Mouse (Mus musculus) neutrophil, adult 83 days (primary cell): Measurements from ENCODE around the gene Pdzd3. TPM values are rescaled to one million over a fixed set of nuclear protein-coding genes. Genes with fewer than 3 reads are reported as not detected.

Experiments used
- total RNA-seq, 2 experiments: library from RNA; stranded (reverse); gene quantifications; one replicate each; pipeline ENCODE4 v1.2.4; 2023

Gene Pdzd3
- total RNA-seq = 1 to 10 TPM; 1.9 to 2.4 TPM

DNA sequence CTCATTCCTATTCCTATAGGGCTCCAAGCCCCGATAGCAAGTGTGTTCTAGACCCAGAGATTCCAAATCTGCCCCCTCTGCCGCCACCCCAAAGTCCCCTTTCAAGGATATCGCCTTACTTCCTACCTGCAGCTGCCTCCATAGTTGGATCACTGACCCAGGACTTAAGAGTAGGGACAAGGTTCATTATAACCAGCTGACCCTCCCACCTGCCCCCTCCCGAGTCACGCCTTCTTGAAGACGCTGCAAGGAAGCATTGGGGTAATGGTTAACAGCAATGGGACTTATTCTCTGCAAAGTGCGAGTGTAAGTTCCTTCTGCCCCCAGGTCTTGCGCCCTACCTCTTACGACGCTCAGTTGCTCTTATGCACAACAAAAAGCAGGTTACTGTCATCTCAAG, at the start of gene Pdzd3:
Gene Pdzd3 (minus strand): TSS at position 158 of the 400 bp plus-strand sequence.

DNA sequence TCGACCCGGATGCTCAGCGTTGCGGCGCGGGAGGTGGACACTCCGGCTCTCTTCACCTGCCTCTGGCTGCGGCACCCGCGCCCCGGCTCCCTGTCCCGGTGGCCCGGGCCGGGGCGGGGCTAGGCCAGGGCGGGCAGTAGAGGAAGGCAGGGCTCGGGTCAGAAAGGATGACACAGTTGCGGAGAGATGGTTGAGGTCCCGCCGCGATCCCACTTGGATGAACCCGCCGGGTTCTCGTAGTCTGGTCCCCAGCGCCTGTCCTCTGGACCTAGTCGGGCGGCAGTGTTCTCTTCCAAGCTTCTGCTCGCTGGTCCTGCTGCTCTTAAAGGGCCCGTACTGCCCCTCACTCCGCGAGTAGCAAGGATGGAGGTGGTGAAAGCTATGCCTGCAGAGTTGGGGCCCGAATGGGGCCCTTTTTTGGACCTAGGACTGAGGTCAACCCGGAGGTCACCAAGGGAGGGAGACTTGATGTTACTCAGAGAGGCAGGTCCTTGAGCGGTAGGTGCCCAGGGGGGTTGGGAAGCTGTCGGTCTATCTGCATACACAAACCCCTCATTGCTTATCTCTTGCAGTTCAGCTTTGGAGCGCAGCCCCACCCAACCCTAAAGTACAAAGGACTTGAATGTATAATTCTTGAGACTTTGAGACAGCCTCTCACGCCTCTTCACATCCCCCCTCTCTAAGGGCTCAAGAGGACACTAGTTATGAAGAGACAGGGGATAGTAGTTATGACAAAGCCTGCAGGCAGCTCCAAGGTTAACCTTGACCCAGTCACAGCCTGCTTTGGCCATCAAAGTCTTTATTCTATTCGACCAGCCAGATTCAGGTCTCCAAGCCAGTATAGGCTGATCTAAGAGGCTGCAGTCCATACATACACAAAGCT, 37.0 kb upstream of the Pdzd3 start, which contains the start of gene Abcg4:
Gene Abcg4 (minus strand): TSS at position 540 of the 883 bp plus-strand sequence.

DNA sequence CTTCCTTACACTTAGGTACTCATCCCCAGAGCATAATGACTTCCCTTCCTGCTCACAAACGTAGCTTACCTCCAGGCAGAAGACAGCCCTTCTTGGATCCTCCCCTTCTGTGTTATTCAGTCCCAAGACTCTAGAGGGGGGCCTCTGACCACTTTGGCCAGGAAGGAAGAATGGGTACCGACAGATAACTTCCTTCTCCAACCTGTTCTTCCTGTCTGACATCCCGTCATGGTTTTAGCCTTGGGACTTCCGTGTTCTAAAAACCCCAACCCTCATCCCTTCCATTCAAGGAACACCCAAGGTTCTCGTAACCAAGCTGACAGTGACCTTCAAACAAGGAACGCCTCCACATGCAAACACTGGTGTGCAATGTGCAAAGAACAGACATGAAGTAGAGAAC, 17.2 kb upstream of the Pdzd3 start, which contains the start of gene Nlrx1:
Gene Nlrx1 (minus strand): TSS at position 168 of the 400 bp plus-strand sequence.

DNA sequence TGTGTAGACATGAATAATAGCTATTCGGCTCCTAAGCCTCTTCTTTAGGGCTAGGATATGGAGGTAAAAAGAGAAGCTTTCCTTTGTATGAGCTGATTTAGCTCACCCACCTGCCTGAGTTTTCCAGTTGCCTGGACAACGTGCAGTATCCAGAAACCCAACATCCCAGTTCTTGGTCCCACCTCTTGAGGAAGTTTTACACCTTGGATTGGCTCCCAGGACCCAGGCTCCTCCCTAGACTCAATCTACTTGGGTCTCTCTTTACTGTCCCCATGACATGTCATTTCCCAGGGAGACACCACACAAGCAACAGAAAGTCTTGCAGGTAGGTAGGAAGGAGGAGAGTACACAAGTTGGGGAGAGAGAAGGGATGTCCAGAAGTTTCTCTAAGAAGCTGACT, 10.9 kb downstream of the Pdzd3 start, which contains the start of gene Ccdc153:
Gene Ccdc153 (plus strand): TSS at position 278 of the 400 bp plus-strand sequence.

DNA sequence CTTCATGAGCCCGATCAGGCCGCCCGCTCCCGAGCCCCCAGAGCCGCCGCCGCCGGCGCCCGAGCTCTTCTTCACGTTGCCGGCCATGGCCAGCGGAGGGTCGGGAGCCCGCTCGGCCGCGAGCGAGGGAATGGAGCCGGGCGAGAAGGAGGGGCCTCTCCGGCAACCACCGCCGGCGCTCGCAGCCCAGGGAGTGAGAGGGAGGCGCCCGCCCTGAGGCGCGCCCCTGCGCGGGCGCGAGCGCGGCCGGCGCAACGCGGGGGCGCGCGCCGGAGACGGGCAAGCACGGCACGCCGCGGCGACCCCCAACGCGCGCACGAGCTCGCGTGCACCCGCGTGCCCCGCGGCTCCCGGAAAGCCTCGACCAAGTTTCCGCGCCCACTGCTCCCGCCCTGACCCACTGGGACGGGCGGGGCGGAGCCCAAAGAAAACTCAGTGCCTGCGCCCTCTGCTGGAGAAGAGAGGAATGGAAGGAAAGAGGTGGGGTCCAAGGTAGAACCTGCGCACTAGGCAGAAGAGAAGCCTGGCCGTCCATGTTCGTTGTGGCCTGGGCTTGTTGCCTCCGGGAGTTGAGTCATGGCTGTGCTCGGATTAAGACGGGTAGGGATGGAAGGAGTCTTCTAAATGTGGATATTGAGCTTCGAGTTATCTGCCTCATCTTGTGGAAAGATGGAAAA, 17.3 kb downstream of the Pdzd3 start, which contains the start of gene Cbl:
Gene Cbl (minus strand): TSS at position 248 of the 677 bp plus-strand sequence.

Other genes starting within 250 kb of the Pdzd3 start
- gene Thy1, start 208.1 kb downstream of the Pdzd3 start, total RNA-seq = 1 to 10 TPM; 2.3 to 3.4 TPM
- 1 to 10 TPM; 5.0 to 6.8 TPM for gene Usp2, start 184.4 kb downstream of the Pdzd3 start, total RNA-seq
- gene Mfrp, start 149.7 kb downstream of the Pdzd3 start, total RNA-seq = under 1 TPM; 0.20 to 0.40 TPM
- not detected for gene C1qtnf5, start 144.2 kb downstream of the Pdzd3 start, total RNA-seq
- not detected for gene Gm49380, start 138.0 kb downstream of the Pdzd3 start, total RNA-seq
- 10 to 100 TPM; 38.7 to 39.3 TPM for gene Rnf26, start 138.0 kb downstream of the Pdzd3 start, total RNA-seq
- 1 to 10 TPM; 3.6 to 3.7 TPM for gene Mcam, start 117.0 kb downstream of the Pdzd3 start, total RNA-seq
- gene Cbl, start 17.4 kb downstream of the Pdzd3 start, total RNA-seq = 100 to 1,000 TPM; 197 to 219 TPM
- gene Ccdc153, start 10.8 kb downstream of the Pdzd3 start, total RNA-seq = not detected
- gene Nlrx1, start 17.1 kb upstream of the Pdzd3 start, total RNA-seq = 10 to 100 TPM; 62.6 to 64.4 TPM
- gene Abcg4, start 37.1 kb upstream of the Pdzd3 start, total RNA-seq = 10 to 100 TPM; 11.0 to 18.8 TPM
- gene Hinfp, start 54.2 kb upstream of the Pdzd3 start, total RNA-seq = 10 to 100 TPM; 23.4 to 31.4 TPM
- 10 to 100 TPM; 17.8 to 22.2 TPM for gene C2cd2l, start 68.8 kb upstream of the Pdzd3 start, total RNA-seq
- gene Dpagt1, start 74.5 kb upstream of the Pdzd3 start, total RNA-seq = 10 to 100 TPM; 17.1 to 17.2 TPM
- 100 to 1,000 TPM; 314 to 338 TPM for gene H2afx, start 83.2 kb upstream of the Pdzd3 start, total RNA-seq
- gene Hmbs, start 92.8 kb upstream of the Pdzd3 start, total RNA-seq = 100 to 1,000 TPM in 1 of 2 experiments, 10 to 100 TPM in 1; 82.1 to 130 TPM
- gene Vps11, start 110.2 kb upstream of the Pdzd3 start, total RNA-seq = 10 to 100 TPM; 31.9 to 32.4 TPM
- gene Hyou1, start 128.0 kb upstream of the Pdzd3 start, total RNA-seq = 10 to 100 TPM; 53.9 to 60.6 TPM
- 10 to 100 TPM; 10.2 to 13.4 TPM for gene Slc37a4, start 145.4 kb upstream of the Pdzd3 start, total RNA-seq
- 1,000 to 10,000 TPM; 1,077 to 1,135 TPM for gene Rps25, start 155.7 kb upstream of the Pdzd3 start, total RNA-seq
- 10 to 100 TPM; 46.4 to 47.3 TPM for gene Trappc4, start 156.1 kb upstream of the Pdzd3 start, total RNA-seq
- 10 to 100 TPM; 26.4 to 27.0 TPM for gene Ccdc84, start 167.1 kb upstream of the Pdzd3 start, total RNA-seq
- gene Foxr1, start 189.7 kb upstream of the Pdzd3 start, total RNA-seq = not detected
- not detected for gene Upk2, start 203.5 kb upstream of the Pdzd3 start, total RNA-seq
- 1 to 10 TPM; 8.0 to 9.3 TPM for gene Bcl9l, start 231.4 kb upstream of the Pdzd3 start, total RNA-seq